Mouse (Mus musculus) embryo, embryonic 11.5 days (tissue): Measurements from ENCODE around the gene Etfdh.
"Not testable (repeated sequence)": the region's sequence is repeated elsewhere in the genome, so short reads cannot be mapped to it uniquely, and the experiment has no call there.

ENCODE experiments used
- DNase-seq: peaks from one replicate; pipeline ENCODE4 v3.0.0-alpha.2; 2012; ENCODE audit warnings: low read depth, low spot score

Etfdh gene

DNA sequence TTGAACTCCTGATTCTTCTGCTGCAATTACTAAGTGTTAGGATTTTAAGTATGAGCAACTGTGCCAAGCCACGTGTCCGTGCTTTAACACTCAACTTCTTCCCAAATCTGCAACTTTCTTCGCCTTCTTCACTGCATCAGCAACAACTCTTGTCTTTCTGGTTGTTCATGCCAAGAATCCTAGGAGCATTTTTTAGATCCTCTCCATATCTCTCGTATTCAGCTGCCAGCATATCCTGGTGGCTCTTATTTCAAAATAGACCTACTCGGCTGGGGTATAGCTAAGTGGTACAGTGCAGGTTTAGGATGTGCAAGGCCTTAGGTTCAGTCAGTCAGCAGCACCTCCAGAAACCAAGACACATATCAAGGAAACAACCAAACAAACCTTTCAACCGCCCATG lies 51.7 kb downstream of the Etfdh start:
- no peak for DNase-seq

DNA sequence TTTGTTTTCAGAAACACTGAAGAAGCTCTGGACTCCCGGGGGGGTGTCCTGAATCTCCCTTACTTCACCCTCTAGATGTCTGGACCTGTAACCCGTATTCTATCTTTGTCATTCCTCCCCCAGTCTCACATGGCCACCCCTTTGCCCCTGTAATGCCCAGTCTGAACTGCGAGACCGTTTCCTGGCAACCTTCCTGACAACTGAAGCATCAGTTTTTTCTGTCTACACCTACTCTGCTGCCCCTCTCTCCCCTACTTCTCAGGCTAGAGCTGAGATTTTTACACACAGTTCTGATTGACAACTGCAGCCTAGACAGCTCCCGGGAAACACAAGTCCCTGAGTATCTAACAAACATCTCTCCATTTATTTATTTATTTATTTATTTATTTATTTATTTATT lies 52.4 kb downstream of the Etfdh start:
- DNase-seq: no peak

DNA sequence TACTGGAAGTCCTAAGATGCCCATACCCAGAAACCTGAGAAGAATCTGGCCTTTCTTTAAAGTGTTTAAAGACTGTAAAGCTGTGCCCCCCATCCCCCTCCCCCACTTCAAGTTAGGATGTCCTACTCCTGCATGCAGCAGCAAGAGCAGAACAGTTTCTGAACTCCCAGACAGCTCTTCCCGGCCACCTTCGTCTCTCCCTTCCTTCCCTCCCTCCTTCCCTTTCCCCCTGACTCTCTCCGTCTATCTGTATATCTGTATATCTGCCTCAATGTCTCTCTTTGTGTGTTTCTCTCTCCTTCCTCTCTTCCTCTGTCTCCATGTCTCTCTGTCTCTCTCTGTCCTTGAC lies 52.9 kb downstream of the Etfdh start:
- no peak for DNase-seq

DNA sequence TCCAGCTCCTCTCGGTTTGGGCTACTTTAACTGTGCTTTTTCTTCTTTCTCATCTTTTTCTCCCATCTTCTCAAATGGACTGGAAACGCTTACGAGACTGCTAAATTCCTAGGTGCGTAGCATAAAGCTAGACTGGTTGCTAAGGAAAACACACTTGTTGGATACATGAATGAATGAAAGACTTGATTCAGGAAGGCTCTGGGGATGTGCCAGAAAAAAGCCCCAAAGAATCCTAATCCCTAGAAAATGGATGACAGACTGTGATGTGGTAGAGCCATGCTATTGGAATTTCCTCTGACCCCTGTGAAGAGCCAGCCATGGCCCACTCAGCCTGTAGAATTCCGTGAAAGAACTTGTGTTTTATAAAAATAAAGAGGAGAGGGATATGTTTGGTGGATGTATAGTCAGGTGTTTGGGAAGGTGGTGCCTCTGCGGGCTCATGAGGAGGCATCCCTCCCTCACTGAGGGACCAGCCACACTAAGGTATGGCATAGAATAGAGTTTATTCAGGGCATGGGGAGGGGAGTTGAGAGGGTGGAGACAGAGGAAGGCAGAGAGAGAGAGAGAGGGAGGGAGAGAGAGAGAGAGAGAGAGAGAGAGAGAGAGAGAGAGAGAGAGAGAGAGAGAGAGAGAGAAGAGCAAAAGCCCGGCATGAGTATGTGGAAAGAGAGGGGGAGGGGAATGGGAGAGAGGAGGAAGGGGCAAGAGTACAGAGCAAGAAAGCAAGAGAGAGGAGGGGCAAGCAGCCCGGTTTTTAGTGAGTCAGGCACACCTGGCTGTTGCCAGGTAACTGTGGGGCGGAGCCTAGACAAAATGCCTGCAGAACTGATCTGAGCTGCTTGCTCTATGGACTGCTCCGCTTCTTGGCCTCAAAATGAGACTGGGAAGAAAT lies 53.5 kb downstream of the Etfdh start:
- no peak for DNase-seq

DNA sequence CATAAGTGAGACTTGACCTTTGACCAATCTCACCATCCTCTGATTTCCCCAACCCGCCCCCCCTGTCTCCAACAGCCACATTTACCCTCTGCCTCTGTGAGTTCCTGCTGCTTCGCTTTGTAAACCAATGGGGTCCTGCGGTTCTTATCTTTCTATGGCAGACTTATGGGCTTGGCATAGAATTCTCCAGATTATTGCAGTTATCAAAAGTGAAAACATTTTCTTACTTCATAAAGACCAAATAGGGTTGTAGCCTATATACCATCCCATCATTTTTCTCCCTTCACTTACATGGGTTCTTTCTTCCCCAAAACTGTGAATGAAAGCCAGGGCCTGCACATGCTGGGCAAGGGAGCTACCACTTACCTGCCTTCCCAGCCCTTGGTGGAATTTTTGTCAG lies 55.0 kb downstream of the Etfdh start:
- no peak for DNase-seq

DNA sequence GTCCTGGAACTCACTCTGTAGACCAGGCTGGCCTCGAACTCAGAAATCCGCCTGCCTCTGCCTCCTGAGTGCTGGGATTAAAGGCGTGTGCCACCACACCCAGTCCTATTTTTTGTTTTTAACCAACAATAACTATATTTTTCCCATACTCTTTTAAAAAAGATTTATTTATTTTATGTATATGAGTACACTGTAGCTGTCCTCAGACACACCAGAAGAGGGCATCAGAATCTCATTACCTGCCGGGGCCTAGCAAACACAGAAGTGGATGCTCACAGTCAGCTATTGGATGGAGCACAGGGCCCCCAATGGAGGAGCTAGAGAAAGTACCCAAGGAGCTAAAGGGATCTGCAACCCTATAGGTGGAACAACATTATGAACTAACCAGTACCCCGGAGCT lies 55.9 kb downstream of the Etfdh start:
- not testable (repeated sequence) for DNase-seq

DNA sequence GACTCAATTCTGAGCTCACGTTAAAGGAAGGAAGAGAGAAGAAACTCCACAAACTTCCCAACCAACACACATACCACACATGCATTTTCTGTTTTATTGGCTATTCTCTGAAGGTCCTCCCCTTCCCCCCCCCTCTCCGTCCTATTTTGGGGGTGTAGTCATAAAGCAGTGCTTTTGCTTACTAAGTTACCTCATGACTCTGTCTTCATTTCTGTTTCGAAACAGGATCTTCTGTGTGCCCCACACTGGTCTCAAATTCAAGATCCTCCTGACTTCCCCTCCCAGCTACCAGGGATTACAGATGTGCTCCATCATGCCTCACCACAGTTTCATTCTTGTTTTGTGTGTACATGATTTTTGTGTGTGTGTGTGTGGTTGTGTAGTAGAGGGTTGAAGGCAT lies 56.9 kb downstream of the Etfdh start:
- no peak for DNase-seq

DNA sequence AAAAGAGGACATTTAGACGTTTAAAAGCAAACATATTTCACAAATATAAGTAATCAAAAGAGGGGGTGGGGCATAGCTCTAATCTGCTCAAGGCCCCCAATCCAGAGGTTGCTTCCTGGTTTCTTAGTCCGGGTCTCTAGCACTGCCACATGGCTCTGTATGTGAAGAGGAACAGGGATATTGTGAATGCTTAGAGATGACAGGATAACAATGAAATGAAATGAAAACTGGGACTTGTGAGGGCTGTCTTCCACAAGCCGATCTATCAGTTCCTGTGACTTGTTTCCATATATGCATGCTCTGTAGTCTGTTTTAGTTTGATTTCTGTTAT lies 60.0 kb downstream of the Etfdh start:
- DNase-seq: no peak

DNA sequence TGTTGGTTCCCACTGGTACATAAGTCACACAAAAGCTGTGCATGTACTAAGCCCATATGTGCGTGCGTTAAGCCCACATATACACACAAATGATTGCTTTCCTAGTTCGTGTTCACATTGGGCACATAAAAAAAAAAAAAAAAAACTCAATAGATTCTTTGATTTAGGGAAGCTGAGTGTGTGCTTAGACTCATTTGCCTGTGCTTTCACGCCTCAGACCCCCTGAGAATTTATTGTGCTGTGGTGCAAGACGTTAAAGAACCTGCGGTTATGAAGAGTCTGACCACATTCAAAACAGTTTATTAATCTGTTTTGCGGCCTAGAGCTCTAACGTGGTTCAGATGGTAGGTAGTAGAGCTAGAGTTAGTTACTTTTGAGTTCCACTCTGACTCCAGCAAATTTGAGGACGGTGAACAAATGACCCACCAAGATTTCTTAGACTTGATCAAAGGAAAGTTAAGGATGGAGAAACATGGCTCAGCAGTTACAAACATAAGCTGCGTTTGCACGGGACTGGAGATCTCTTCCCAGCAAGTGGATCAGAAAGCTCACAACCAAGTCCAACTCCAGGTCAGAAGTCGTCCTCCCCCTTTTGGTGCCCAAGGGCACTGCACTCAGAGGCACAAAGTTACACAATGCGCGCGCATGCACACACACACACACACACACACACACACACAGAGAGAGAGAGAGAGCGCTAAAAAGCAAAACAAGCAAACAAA lies 60.5 kb downstream of the Etfdh start:
- no peak for DNase-seq

DNA sequence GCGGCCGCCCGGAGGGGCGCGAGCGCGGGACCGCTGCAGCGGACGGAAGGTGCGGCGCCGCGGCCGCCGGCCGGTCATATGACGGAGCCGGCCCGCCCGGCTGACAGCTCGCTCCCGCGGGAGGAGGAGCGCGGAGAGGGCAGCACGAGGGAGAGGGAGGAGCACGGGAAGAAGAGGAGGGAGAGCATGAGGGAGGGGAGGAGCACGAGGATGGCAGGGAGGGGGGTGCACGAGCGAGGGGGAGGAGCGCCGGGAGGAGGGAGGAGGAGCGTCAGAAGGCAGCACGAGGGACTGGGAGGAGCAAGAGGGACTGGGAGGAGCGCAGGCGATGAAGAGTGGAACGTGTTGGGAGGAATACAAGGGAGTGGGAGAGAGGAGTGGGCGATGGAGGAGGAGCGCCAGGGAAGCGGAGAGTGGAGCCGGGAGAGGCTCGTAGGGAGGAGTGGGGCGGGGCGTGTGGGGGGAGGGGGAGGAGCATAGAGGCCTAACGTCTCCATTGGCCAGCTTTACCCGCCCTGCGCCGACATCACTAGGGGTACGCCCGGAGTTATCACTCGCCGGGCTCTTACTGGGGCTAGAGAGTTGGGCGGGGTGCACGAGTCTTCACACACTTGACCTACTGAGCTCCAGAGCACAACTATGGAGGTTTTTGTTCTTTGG lies 61.5 kb downstream of the Etfdh start, which contains the start of gene Fnip2:
TSS of gene Fnip2 (minus strand) at position 94 of the 660 bp plus-strand sequence.
- peak; percentile 89 for DNase-seq

DNA sequence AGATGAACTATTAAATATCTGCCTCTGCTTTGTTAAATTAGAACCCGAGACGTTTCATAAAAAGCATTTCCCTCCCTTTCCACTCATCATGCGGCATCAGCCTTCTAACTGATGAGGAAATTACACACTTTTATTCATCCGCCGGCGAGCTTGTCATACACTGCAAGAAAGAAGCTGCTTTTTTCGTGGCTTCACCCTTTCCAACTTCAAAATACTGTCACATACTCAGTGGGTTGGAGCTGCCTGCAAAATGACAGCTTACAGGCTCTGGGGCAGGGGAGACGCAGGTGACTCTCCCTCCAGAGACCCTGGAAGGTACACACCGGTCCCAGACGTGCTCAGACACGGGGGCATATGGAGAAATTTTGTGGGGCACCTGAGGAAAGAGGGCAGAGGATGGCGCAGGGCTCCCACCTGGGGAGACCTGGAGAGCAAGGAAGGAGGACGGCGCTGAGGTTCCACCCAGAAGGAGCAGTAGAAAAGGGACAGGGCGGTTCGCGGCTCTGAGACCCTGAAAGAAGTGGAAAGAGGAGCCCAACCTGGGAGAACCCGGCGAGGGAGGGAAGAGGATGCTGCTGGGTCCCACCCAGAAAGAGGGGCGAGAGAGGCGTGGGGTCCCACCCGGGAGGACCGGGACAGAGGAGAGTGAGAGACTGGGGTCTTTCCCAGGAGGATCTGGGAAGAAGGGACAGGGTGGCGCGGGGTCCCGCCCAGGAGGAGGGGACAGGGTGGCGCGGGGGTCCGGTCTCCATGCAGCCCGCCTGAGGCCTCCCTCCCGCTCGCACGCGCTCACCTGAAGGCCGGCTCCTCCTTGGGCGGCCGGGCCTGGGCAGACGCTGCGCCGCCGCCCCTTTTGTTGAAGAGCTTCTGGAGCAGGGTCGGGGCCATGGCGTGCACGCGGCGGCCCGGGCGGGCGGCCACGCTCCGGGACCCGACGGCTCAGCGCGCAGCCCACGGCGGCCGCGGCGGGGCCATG lies 62.3 kb downstream of the Etfdh start:
- no peak for DNase-seq

DNA sequence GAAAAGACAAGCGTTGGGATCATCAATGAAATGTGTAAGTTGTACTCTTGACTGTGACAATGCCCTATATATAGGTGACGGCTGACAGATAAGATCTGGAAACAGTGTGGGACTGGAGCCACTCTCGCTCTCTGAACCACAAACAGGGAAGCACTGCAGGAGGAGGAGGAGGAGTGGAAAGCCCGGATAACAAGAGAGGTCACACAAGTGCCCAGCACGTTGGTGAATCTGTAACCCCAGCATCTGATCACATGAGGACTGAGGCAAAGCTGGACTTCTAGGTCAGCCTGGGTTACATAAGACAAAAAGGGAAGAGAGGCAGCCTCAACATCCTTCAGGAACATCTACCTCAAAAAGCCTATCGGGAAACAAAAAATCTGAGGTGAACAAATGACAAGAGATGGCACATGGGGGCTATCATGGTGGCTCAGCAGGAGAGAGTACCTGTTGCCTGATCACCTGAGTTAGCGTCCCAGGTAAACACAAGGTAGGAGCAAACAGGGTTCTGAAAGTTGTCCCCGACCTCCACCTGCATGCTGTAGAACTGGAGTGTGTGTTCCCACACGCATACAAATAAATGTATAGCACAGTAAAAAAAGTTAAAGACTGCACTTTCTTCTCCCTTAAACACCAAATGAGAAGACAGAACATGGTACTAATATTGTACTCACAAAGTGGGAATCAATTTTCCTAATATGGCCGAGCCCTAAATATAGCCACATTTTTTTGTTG lies 64.3 kb downstream of the Etfdh start:
- no peak for DNase-seq

DNA sequence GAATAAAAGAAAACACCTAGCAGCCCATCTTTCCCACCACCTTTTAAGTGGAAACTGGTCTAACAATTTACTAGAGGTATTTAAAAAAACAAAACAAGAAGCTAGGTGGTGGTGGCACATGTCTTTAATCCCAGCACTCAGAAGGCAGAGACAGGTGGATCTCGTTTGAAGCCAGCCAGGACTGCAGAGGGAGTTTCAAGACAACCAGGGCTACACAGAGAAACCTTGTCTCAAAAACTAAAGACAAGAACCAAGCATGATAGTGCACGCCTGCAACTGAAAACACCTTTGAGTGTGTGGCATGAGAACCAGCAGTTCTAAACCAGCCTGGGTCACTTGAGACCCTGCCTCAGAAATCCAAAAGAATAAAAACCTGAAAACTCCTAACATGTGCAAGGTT lies 65.8 kb downstream of the Etfdh start:
- no peak for DNase-seq

DNA sequence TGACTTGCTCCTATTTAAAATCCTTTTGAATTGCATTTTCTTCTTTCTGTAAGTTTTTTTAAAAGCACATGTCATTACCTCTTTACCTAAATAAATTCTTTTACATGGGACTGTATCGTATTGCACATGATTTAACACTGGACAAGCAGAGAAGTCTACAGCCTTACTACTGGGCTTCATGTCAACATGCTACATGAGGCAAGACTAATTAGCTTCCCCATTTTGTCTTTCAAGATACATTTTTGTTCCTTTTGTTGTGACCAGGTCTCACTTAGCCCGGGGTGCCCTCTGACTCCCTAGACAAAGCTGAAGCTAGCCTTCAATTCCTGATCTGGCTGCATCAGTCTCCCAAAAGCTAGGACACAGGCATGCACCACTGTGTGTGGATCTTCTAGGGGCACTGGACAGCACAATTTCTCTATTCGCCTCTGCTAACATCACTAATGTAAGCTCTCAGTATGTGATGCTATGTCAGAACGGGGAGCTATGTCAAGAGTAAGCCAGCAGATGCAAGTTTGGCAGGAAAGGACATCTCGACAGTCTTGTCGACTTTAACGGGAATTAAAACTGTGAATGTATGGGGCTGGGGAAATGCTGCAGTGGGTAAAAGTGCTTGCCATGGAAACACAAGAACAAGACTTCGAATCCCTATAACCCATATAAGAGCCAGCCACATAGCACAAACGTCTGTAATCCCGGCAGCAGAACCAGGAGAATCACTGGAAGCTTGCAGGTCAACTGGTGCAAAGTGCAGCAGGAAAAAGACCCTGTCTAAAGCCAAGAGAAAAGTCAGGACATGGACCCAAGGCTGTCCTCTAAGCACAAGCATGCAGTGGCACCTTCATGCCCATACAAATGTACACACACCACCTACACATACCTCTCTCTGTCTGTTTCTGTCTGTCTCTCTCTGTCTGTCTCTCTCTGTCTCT lies 67.2 kb downstream of the Etfdh start:
- DNase-seq: no peak

DNA sequence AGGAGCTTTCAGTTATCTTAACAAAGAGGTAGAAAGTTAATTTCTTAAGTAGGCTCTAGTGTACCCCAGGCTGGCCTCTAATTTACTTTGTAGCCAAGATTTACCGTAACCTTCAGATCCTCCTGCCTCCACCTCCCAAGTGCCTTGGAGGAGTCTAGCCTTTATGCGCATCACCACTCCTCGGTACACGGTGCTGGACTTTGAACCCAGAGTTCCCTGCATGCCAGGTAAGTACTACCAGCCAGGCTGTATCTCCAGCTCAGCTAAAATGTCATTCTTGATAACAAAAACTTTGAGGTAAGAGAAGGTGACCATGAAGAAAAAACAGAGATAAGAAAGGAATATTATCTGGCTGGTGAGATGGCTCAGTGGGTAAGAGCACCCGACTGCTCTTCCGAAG lies 68.7 kb downstream of the Etfdh start:
- no peak for DNase-seq

DNA sequence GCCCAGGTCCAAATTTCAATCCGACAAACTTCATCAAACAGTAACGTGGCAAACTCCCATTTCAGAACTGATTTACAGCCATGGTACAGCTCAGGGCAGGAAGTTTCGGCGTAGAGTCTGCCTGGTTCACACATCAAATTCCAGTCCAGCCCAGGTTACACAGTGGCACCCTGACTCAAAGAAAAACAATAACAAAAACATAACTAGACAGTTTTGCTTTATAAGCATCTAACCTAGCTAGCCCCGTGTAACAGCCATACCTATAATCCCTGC lies 69.6 kb downstream of the Etfdh start:
- no peak for DNase-seq

DNA sequence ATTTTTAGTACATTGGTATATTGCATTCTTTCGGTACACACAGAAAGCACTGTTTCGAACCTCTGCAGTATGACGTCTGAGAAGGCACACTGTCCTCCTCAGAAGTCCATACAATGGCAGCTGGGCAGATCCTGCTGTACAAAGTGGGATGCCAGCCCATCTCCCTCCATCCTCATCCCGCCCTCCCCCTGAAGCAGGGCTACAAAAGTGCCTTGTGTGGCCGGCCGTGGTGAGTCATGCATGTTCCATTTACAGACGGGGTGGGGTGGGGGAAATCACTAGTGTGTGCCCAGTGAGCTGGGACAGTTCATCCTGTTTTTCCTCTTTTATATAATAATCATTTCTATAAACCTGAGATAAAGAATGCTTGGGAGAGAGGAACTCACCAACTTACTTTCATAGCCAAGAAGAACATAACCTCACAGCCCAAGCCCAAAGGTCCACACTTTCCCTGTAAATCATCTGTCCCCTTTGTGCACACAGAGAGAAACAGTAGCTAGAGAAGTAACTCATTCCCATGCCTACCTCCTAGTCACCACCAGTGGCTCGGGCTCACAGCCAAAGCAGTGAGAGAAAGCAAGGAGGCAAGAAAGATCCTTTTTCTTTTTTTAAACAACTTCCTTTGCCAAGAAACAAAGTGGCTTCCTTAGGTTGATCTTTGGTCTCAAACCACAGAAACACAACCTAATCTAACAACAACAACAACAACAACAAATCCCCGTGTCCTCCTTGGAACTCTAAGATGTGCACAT lies 70.1 kb downstream of the Etfdh start:
- no peak for DNase-seq

DNA sequence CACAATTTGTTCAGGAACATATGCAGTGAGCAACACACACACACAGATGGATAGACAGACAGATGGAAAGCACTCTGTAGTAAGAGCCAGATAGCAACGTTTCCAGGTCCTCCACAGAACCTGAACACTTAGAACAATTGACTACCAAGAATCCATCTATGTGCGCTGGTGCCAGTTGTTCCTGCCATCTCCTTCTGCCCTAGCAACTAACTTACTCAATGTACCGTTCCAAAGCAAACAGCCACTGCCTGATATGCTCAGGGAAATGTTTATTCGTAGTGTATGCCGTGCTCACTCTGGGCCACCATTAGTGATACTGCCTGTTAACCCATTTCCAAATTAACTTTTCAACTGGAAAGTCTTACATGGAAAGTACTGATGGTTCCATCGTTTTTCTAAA lies 74.2 kb downstream of the Etfdh start:
- DNase-seq: no peak
